Comparison of ENCODE assay signal across 8 mouse cellular contexts in the genomic region with DNA sequence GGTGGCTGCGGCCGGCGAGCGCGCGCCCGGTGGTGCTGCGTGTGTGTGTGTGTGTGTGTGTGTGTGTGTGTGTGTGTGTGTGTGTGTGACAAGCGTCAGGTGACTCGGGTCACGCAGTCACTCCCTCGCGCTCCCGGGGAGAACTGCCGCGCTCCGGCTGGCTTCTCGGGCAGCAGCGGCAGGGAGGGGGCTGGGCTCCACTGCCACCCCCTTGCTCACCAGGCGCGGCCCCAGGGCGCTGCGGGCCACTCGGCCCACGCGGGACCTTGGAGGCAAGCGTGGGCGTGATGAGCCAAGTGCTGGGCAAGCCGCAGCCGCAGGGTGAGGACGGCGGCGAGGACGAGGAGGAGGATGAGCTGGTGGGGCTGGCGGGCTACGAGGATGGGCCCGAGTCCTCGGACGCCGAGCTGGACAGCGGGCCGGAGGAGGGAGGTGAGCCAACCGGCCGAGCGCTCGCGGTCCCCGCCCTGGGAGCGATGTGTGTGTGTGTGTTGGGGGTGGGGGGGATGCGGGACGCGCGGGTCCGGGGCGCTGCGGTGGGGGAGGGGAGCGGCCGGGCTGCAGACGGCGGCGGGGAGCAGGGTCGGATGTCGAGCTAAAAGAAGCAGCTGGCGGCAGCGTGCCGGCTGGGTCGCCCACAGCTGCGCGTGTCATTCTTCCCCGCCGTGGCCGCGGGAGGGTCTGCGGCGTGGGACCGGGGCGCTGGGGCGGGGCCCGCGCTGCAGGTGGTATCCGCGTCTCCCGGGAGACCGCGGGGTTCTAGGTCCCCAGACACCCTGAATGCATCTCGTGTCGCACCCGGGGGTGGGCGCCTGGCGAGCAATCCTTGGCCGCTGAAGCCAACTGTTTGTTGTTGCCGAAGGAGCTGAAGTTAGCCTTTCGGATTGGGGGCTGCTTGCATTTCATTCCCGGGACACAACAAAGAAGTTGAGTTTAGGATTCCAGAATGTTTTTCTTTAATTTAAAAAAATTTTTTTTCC. TPM values are rescaled to one million over a fixed set of nuclear protein-coding genes. Genes with fewer than 3 reads are reported as not detected.
DNase-seq lines count a peak whose midpoint lies in the region; ATAC-seq and TF ChIP-seq lines count a peak whose summit lies in the region.

No protein-coding gene starts in this region.

- WGBS in forebrain, embryonic 14.5 days, result under 1% methylated on average over 78 of the region's 94 CpGs
- WGBS in heart, postnatal 0 days, result under 1% methylated on average over 67 of the region's 94 CpGs
- WGBS in liver, embryonic 16.5 days (ENCODE audit: insufficient replicate concordance), result under 1% methylated on average over 93 of the region's 94 CpGs
- WGBS in neural tube, embryonic 14.5 days, result under 1% methylated on average over 77 of the region's 94 CpGs

- H3K27me3 ChIP-seq in forebrain, embryonic 14.5 days (replicated peaks; ENCODE audit: control insufficient read depth, insufficient read depth, low read length), result no peaks in the 10 kb centered on the region
- no peaks in the 10 kb centered on the region for H3K27me3 ChIP-seq in heart, postnatal 0 days (ENCODE audit: control insufficient read depth, insufficient read depth, low read length)
- peaks cover 53% of the 10 kb centered on the region for H3K27me3 ChIP-seq in liver, embryonic 16.5 days (ENCODE audit: control insufficient read depth, insufficient read depth, low read depth, low read length)
- no peaks in the 10 kb centered on the region for H3K27me3 ChIP-seq in neural tube, embryonic 14.5 days (ENCODE audit: control insufficient read depth, insufficient read depth, low read length)

- H3K4me2 ChIP-seq in forebrain, embryonic 14.5 days (ENCODE audit: low read length), result peak overlapping the region; percentile 90
- H3K4me2 ChIP-seq in heart, postnatal 0 days (ENCODE audit: low read depth, low read length), result peak overlapping the region; percentile 97
- peak overlapping the region; percentile 98 for H3K4me2 ChIP-seq in liver, embryonic 16.5 days (ENCODE audit: low read depth, low read length)
- peak overlapping the region; percentile 87 for H3K4me2 ChIP-seq in neural tube, embryonic 14.5 days (ENCODE audit: low read depth, low read length)

- TF ChIP-seq EP300 in heart, postnatal 0 days (IDR thresholded peaks at IDR 0.05; ENCODE audit: low read depth), result no peak

- peak; percentile 69 for ATAC-seq in forebrain, embryonic 14.5 days
- ATAC-seq in heart, postnatal 0 days (ENCODE audit: insufficient read depth, low read depth), result peak; percentile 84
- no peak for ATAC-seq in liver, embryonic 16.5 days (ENCODE audit: low read depth)
- peak; percentile 76 for ATAC-seq in neural tube, embryonic 14.5 days (ENCODE audit: low read depth)

- no peaks in the 10 kb centered on the region for H3K4me1 ChIP-seq in brown adipose tissue, adult 24 weeks (ENCODE audit: control insufficient read depth, insufficient read depth, insufficient read length, low read length)
- H3K4me1 ChIP-seq in forebrain, embryonic 14.5 days (ENCODE audit: control insufficient read depth, insufficient read depth, low read length), result peaks cover 15% of the 10 kb centered on the region
- peaks cover 23% of the 10 kb centered on the region for H3K4me1 ChIP-seq in heart, postnatal 0 days (ENCODE audit: control insufficient read depth, insufficient read depth)
- peaks cover 45% of the 10 kb centered on the region for H3K4me1 ChIP-seq in liver, embryonic 16.5 days (ENCODE audit: control insufficient read depth, low read depth, low read length)
- peaks cover 13% of the 10 kb centered on the region; the same call in 1 of the 2 replicates for H3K4me1 ChIP-seq in neural tube, embryonic 14.5 days (ENCODE audit: control insufficient read depth, insufficient read depth, low read length)

- DNase-seq in CD8-positive naive resting alpha-beta T cell, adult 2 months (ENCODE audit: low read depth in 2 of 2, low spot score in 2 of 2), result peak; percentile 48 to 51
- peak; percentile 56 for DNase-seq in forebrain, embryonic 14.5 days (ENCODE audit: low spot score)
- peak; percentile 42 for DNase-seq in heart, postnatal 0 days (ENCODE audit: low spot score)
- peak; percentile 83 for DNase-seq in kidney, postnatal 36 days
- peak; percentile 86 for DNase-seq in testis, postnatal 10 days (ENCODE audit: low spot score)

- H3K36me3 ChIP-seq in forebrain, embryonic 14.5 days (ENCODE audit: control insufficient read depth, insufficient read depth, low read length), result no peaks in the 10 kb centered on the region
- no peaks in the 10 kb centered on the region for H3K36me3 ChIP-seq in heart, postnatal 0 days (replicated peaks; ENCODE audit: control insufficient read depth, insufficient read depth, low read length)
- no peaks in the 10 kb centered on the region for H3K36me3 ChIP-seq in liver, embryonic 16.5 days (ENCODE audit: control insufficient read depth, insufficient read depth)
- H3K36me3 ChIP-seq in neural tube, embryonic 14.5 days (ENCODE audit: control insufficient read depth, insufficient read depth, low read length), result no peaks in the 10 kb centered on the region

- H3K9me3 ChIP-seq in forebrain, embryonic 14.5 days (replicated peaks; ENCODE audit: control insufficient read depth, low read length), result no peaks in the 10 kb centered on the region
- H3K9me3 ChIP-seq in heart, postnatal 0 days (replicated peaks; ENCODE audit: control insufficient read depth, low read length), result no peaks in the 10 kb centered on the region
- peaks cover 5% of the 10 kb centered on the region; the same call in 1 of the 2 replicates for H3K9me3 ChIP-seq in liver, embryonic 16.5 days (replicated peaks; ENCODE audit: control insufficient read depth, low read length)
- H3K9me3 ChIP-seq in neural tube, embryonic 14.5 days (ENCODE audit: control insufficient read depth, low read length), result no peaks in the 10 kb centered on the region

- no peak overlapping the region for H3K27ac ChIP-seq in brown adipose tissue, adult 24 weeks (replicated peaks; ENCODE audit: low read depth, low read length)
- H3K27ac ChIP-seq in forebrain, embryonic 14.5 days (ENCODE audit: low read depth, low read length), result peak overlapping the region; percentile 87
- H3K27ac ChIP-seq in heart, postnatal 0 days (ENCODE audit: low read depth), result peak overlapping the region; percentile 87
- H3K27ac ChIP-seq in liver, embryonic 16.5 days (ENCODE audit: low read length), result no peak overlapping the region
- H3K27ac ChIP-seq in neural tube, embryonic 14.5 days (ENCODE audit: low read depth, low read length), result peak overlapping the region; percentile 89

- peak overlapping the region; percentile 93 for H3K9ac ChIP-seq in forebrain, embryonic 14.5 days (ENCODE audit: low read length)
- H3K9ac ChIP-seq in heart, postnatal 0 days (replicated peaks; ENCODE audit: low read depth, low read length), result peak overlapping the region; percentile 75
- peak overlapping the region; percentile 70 for H3K9ac ChIP-seq in liver, embryonic 16.5 days (ENCODE audit: low read depth, low read length)
- H3K9ac ChIP-seq in neural tube, embryonic 14.5 days (replicated peaks; ENCODE audit: low read depth, low read length), result peak overlapping the region; percentile 88

- TF ChIP-seq CTCF in heart, postnatal 0 days (IDR thresholded peaks at IDR 0.05; ENCODE audit: low read depth), result no peak

- peak overlapping the region; percentile 80 for H3K4me3 ChIP-seq in brown adipose tissue, adult 24 weeks (ENCODE audit: insufficient read depth, low read depth, low read length)
- peak overlapping the region; percentile 87 for H3K4me3 ChIP-seq in forebrain, embryonic 14.5 days (ENCODE audit: low read depth, low read length)
- peak overlapping the region; percentile 82 for H3K4me3 ChIP-seq in heart, postnatal 0 days (ENCODE audit: low read depth, low read length)
- peak overlapping the region; percentile 71 for H3K4me3 ChIP-seq in liver, embryonic 16.5 days (ENCODE audit: low read depth, low read length)
- H3K4me3 ChIP-seq in neural tube, embryonic 14.5 days (ENCODE audit: low read depth, low read length), result peak overlapping the region; percentile 94

RNA-seq across cellular contexts. Expression of a gene that starts 0.6 kb away (rescaled TPM):
- polyA plus RNA-seq in brown adipose tissue, adult 24 weeks (2012; ENCODE audit: insufficient read depth, insufficient read length, missing spikeins), result 1.4 and 6.6 TPM in 2 replicates
- polyA plus RNA-seq in forebrain, embryonic 14.5 days (2014; fragmentation: Nextera tagmentation; extraction: Ambion mirVana), result 17.6 and 22.7 TPM in 2 replicates
- 61.3 and 75.3 TPM in 2 replicates for total RNA-seq in heart, postnatal 0 days (2014; rRNA removed; ENCODE audit: low replicate concordance)
- 35.4 and 41.1 TPM in 2 replicates for polyA plus RNA-seq in heart, postnatal 0 days (2015; fragmentation: Nextera tagmentation; extraction: Ambion mirVana)
- polyA plus RNA-seq in liver, embryonic 16.5 days (2015; fragmentation: Nextera tagmentation; extraction: Ambion mirVana), result 1.1 and 1.4 TPM in 2 replicates
- polyA plus RNA-seq in neural tube, embryonic 14.5 days (2014; fragmentation: Nextera tagmentation; extraction: Ambion mirVana), result 52.1 and 58.7 TPM in 2 replicates

RNA-seq across cellular contexts. Expression of a gene that starts 32.8 kb away (rescaled TPM):
- polyA plus RNA-seq in brown adipose tissue, adult 24 weeks (2012; ENCODE audit: insufficient read depth, insufficient read length, missing spikeins), result 0.58 and 0.59 TPM in 2 replicates
- polyA plus RNA-seq in forebrain, embryonic 14.5 days (2014; fragmentation: Nextera tagmentation; extraction: Ambion mirVana), result 32.7 and 33.5 TPM in 2 replicates
- 1.6 and 20.0 TPM in 2 replicates for total RNA-seq in heart, postnatal 0 days (2014; rRNA removed; ENCODE audit: low replicate concordance)
- polyA plus RNA-seq in heart, postnatal 0 days (2015; fragmentation: Nextera tagmentation; extraction: Ambion mirVana), result 2.3 and 2.4 TPM in 2 replicates
- polyA plus RNA-seq in liver, embryonic 16.5 days (2015; fragmentation: Nextera tagmentation; extraction: Ambion mirVana), result 0.55 and 0.60 TPM in 2 replicates
- polyA plus RNA-seq in neural tube, embryonic 14.5 days (2014; fragmentation: Nextera tagmentation; extraction: Ambion mirVana), result 20.8 and 22.6 TPM in 2 replicates

RNA-seq across cellular contexts. Expression of a gene that starts 47.8 kb away (rescaled TPM):
- 38.1 and 39.7 TPM in 2 replicates for polyA plus RNA-seq in brown adipose tissue, adult 24 weeks (2012; ENCODE audit: insufficient read depth, insufficient read length, missing spikeins)
- 53.5 and 53.9 TPM in 2 replicates for polyA plus RNA-seq in forebrain, embryonic 14.5 days (2014; fragmentation: Nextera tagmentation; extraction: Ambion mirVana)
- total RNA-seq in heart, postnatal 0 days (2014; rRNA removed; ENCODE audit: low replicate concordance), result 31.2 and 33.4 TPM in 2 replicates
- polyA plus RNA-seq in heart, postnatal 0 days (2015; fragmentation: Nextera tagmentation; extraction: Ambion mirVana), result 29.9 and 30.9 TPM in 2 replicates
- polyA plus RNA-seq in liver, embryonic 16.5 days (2015; fragmentation: Nextera tagmentation; extraction: Ambion mirVana), result 25.6 and 28.6 TPM in 2 replicates
- polyA plus RNA-seq in neural tube, embryonic 14.5 days (2014; fragmentation: Nextera tagmentation; extraction: Ambion mirVana), result 78.9 and 81.9 TPM in 2 replicates

Comparison
In these comparisons a context has a peak if more than half of its experiments do, and no peak if none do; other contexts are left out.
1. H3K27ac ChIP-seq: peak in forebrain, embryonic 14.5 days (single experiment), heart, postnatal 0 days (single experiment) and neural tube, embryonic 14.5 days (single experiment); none in brown adipose tissue, adult 24 weeks (single experiment) and liver, embryonic 16.5 days (single experiment).
2. Peak in every context shown above with its lines, with median percentiles within 50 percentile points of each other: DNase-seq, H3K4me3 ChIP-seq, H3K4me2 ChIP-seq and H3K9ac ChIP-seq.